Mouse (Mus musculus): Measurements from ENCODE around the gene Adk. TPM values are rescaled to one million over a fixed set of nuclear protein-coding genes. Genes with fewer than 3 reads are reported as not detected.

Gene Adk
- polyA plus RNA-seq, 1 experiment from 2014 or later = 195 TPM

DNA sequence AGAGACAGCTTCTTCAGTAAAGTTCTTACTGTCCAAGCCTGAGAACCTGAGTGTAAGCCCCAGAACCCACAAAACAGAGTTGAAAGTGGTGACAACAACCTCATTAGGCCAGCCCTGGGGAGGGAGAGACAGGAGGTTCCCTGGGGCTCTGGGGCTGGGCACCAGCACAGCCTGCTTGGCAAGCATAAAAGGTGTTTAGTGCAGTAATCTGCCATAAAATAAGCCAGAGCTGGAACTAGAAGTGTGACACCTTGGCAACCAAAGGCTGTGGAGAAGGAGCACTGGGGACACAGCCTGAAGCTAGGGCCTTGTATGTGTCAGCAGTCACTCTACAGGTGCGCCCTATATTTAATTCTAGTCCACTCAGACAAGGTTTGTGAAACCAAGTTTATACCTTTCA, 252.4 kb downstream of the Adk start:
- H3K27me3 ChIP-seq (ENCODE audit: control insufficient read depth, insufficient read depth, low read depth, low read length) = no peaks in the 10 kb centered on the region
- H3K4me1 ChIP-seq (replicated peaks; ENCODE audit: control insufficient read depth, insufficient read depth, low read length) = peaks cover 8% of the 10 kb centered on the region
- H3K27ac ChIP-seq (ENCODE audit: low read length) = no peak overlapping the region
- no peak overlapping the region for H3K4me3 ChIP-seq (ENCODE audit: low read length)
- H3K9ac ChIP-seq (ENCODE audit: low read length) = no peak overlapping the region
- no peaks in the 10 kb centered on the region for H3K36me3 ChIP-seq (ENCODE audit: control insufficient read depth, insufficient read depth, low read length)
- H3K9me3 ChIP-seq (ENCODE audit: control insufficient read depth, low read length) = no peaks in the 10 kb centered on the region
- H3K4me2 ChIP-seq (ENCODE audit: low read depth, low read length) = no peak overlapping the region
- 83% methylated on average over 1 of the region's 1 CpGs for WGBS
- ATAC-seq (ENCODE audit: low read depth) = no peak

- Histone ChIP-seq H3K36me3 (ENCODE audit: control insufficient read depth, insufficient read depth, low read length) (no peaks in the 10 kb centered on the region), H3K27ac (ENCODE audit: low read length) (peak overlapping the region; percentile 52), H3K9me3 (ENCODE audit: control insufficient read depth, low read length) (no peaks in the 10 kb centered on the region), H3K9ac (ENCODE audit: low read length) (no peak overlapping the region), H3K4me1 (replicated peaks; ENCODE audit: control insufficient read depth, insufficient read depth, low read length) (peaks cover 6% of the 10 kb centered on the region), H3K27me3 (ENCODE audit: control insufficient read depth, insufficient read depth, low read depth, low read length) (no peaks in the 10 kb centered on the region), H3K4me3 (ENCODE audit: low read length) (no peak overlapping the region), H3K4me2 (ENCODE audit: low read depth, low read length) (no peak overlapping the region)
- WGBS = 38% methylated on average over 4 of the region's 4 CpGs
- peak; percentile 75 for ATAC-seq (ENCODE audit: low read depth)
These were observed 256.1 kb downstream of the Adk start for GRCm38 (mm10) chr14:21308349-21308936.

- Histone ChIP-seq H3K4me3 (ENCODE audit: low read length) (no peak overlapping the region), H3K9ac (ENCODE audit: low read length) (no peak overlapping the region), H3K36me3 (ENCODE audit: control insufficient read depth, insufficient read depth, low read length) (no peaks in the 10 kb centered on the region), H3K27ac (ENCODE audit: low read length) (no peak overlapping the region), H3K4me2 (ENCODE audit: low read depth, low read length) (no peak overlapping the region), H3K4me1 (replicated peaks; ENCODE audit: control insufficient read depth, insufficient read depth, low read length) (peaks cover 10% of the 10 kb centered on the region), H3K27me3 (ENCODE audit: control insufficient read depth, insufficient read depth, low read depth, low read length) (no peaks in the 10 kb centered on the region), H3K9me3 (ENCODE audit: control insufficient read depth, low read length) (no peaks in the 10 kb centered on the region)
- no peak for ATAC-seq (ENCODE audit: low read depth)
- WGBS = 72% methylated on average over 5 of the region's 5 CpGs
These were observed 258.2 kb downstream of the Adk start for GRCm38 (mm10) chr14:21310530-21310929.

DNA sequence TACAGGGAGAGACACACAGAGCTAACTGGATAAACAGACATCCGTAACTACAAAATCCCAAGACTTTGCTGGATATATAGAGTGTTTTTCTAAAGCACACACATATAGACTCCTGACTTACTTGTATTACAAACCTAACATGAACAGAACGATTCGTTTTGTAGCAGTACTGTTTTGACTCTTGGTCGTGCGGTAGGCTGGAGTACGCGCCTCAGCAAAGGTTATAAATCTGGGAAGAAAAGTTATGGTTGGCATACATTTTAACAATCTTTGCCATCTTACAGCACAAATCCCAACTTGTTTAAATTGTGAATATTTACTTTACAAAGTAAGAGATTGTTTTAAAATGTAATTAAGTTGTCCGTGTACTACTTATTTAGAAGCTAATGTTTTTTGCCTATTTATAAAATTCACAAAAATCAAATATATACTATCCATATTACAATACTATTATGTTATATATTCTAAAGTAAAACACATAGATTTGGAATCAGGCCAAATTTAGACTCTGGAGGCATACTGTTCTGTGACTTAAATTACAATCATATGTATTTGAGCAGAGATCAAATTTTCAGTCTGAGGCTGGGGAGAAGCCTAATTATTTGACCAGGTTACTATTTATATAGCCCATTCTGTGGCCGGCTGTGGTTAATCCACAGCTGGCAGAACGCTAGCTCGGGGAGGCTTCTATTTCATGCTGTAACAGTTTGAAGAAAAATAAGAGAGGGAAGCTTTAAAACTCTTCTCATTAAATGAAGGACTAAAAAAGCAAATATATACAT, 261.4 kb downstream of the Adk start:
- Histone ChIP-seq H3K4me2 (ENCODE audit: low read depth, low read length) (no peak overlapping the region), H3K4me1 (replicated peaks; ENCODE audit: control insufficient read depth, insufficient read depth, low read length) (peaks cover 5% of the 10 kb centered on the region; the same call in 1 of the 2 replicates), H3K27me3 (ENCODE audit: control insufficient read depth, insufficient read depth, low read depth, low read length) (no peaks in the 10 kb centered on the region), H3K27ac (ENCODE audit: low read length) (no peak overlapping the region), H3K4me3 (ENCODE audit: low read length) (no peak overlapping the region), H3K36me3 (ENCODE audit: control insufficient read depth, insufficient read depth, low read length) (no peaks in the 10 kb centered on the region), H3K9me3 (ENCODE audit: control insufficient read depth, low read length) (no peaks in the 10 kb centered on the region), H3K9ac (ENCODE audit: low read length) (no peak overlapping the region)
- no peak for ATAC-seq (ENCODE audit: low read depth)
- WGBS = 65% methylated on average over 11 of the region's 11 CpGs

GRCm38 (mm10) chr14:21314466-21314865, 262.1 kb downstream of the Adk start:
- Histone ChIP-seq H3K27ac (ENCODE audit: low read length) (no peak overlapping the region), H3K27me3 (ENCODE audit: control insufficient read depth, insufficient read depth, low read depth, low read length) (no peaks in the 10 kb centered on the region), H3K4me1 (replicated peaks; ENCODE audit: control insufficient read depth, insufficient read depth, low read length) (peaks cover 5% of the 10 kb centered on the region; the same call in 1 of the 2 replicates), H3K4me3 (ENCODE audit: low read length) (no peak overlapping the region), H3K9ac (ENCODE audit: low read length) (no peak overlapping the region), H3K36me3 (ENCODE audit: control insufficient read depth, insufficient read depth, low read length) (no peaks in the 10 kb centered on the region), H3K9me3 (ENCODE audit: control insufficient read depth, low read length) (no peaks in the 10 kb centered on the region), H3K4me2 (ENCODE audit: low read depth, low read length) (no peak overlapping the region)
- WGBS = 74% methylated on average over 3 of the region's 3 CpGs
- no peak for ATAC-seq (ENCODE audit: low read depth)

- Histone ChIP-seq H3K36me3 (ENCODE audit: control insufficient read depth, insufficient read depth, low read length) (no peaks in the 10 kb centered on the region), H3K4me2 (ENCODE audit: low read depth, low read length) (no peak overlapping the region), H3K9ac (ENCODE audit: low read length) (no peak overlapping the region), H3K4me1 (replicated peaks; ENCODE audit: control insufficient read depth, insufficient read depth, low read length) (no peaks in the 10 kb centered on the region), H3K9me3 (ENCODE audit: control insufficient read depth, low read length) (no peaks in the 10 kb centered on the region), H3K4me3 (ENCODE audit: low read length) (no peak overlapping the region), H3K27me3 (ENCODE audit: control insufficient read depth, insufficient read depth, low read depth, low read length) (no peaks in the 10 kb centered on the region), H3K27ac (ENCODE audit: low read length) (no peak overlapping the region)
- ATAC-seq (ENCODE audit: low read depth) = no peak
- WGBS = 80% methylated on average over 1 of the region's 1 CpGs
These were observed 282.5 kb downstream of the Adk start for GRCm38 (mm10) chr14:21334826-21335225.

DNA sequence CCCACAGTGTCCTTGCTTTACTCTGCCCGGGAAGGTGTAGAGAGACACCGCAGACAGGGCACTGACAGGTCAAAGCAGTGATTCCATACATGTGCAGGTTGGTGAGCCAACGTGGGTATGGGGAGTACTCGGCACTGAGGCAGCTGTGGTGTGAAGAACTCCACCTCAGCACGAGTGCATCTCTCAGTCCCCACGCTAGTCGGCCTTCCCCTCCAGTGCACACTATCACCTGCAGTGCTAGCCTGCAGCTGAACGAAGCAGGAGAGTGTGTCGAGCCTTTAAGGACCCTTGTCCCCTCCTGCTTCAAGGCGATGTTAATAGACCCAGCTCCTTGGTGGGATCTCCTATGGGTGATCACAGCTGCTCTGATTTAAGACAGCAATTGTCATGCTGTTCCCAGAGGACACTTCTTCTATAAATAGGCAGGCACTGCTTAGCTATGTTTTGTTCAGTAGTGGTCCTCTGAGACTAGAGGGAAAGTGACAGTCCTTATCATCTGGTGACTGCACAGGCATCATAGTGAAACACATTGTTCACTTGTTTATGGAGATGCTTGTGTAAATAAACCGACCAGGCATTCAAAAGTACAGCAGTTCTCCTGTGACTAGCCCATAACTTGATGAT, 283.4 kb downstream of the Adk start:
- 68% methylated on average over 11 of the region's 11 CpGs for WGBS
- H3K4me3 ChIP-seq (ENCODE audit: low read length) = no peak overlapping the region
- H3K36me3 ChIP-seq (ENCODE audit: control insufficient read depth, insufficient read depth, low read length) = no peaks in the 10 kb centered on the region
- H3K4me2 ChIP-seq (ENCODE audit: low read depth, low read length) = no peak overlapping the region
- H3K27ac ChIP-seq (ENCODE audit: low read length) = no peak overlapping the region
- no peak for ATAC-seq (ENCODE audit: low read depth)
- H3K9ac ChIP-seq (ENCODE audit: low read length) = no peak overlapping the region
- no peaks in the 10 kb centered on the region for H3K4me1 ChIP-seq (replicated peaks; ENCODE audit: control insufficient read depth, insufficient read depth, low read length)
- no peaks in the 10 kb centered on the region for H3K9me3 ChIP-seq (ENCODE audit: control insufficient read depth, low read length)
- no peaks in the 10 kb centered on the region for H3K27me3 ChIP-seq (ENCODE audit: control insufficient read depth, insufficient read depth, low read depth, low read length)

DNA sequence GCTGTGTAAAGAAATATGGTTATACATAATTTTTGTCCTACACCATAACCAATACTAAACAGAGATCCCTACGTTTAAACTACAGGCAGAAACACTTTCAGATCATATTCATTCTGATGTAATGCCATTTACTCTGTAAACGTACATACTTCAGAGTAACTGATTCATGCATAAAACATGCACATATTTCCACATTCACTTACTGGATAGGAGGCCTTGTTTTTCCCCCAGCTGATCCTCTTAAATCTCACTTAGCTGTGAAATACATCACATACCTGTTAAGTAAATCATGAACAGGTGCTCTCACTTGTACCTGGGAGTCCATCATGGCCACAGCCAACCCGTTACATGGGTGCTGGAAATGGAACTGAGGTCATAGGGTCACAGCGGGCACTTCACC, 285.6 kb downstream of the Adk start:
- Histone ChIP-seq H3K4me2 (ENCODE audit: low read depth, low read length) (no peak overlapping the region), H3K4me1 (replicated peaks; ENCODE audit: control insufficient read depth, insufficient read depth, low read length) (no peaks in the 10 kb centered on the region), H3K9ac (ENCODE audit: low read length) (no peak overlapping the region), H3K27me3 (ENCODE audit: control insufficient read depth, insufficient read depth, low read depth, low read length) (no peaks in the 10 kb centered on the region), H3K4me3 (ENCODE audit: low read length) (no peak overlapping the region), H3K9me3 (ENCODE audit: control insufficient read depth, low read length) (no peaks in the 10 kb centered on the region), H3K36me3 (ENCODE audit: control insufficient read depth, insufficient read depth, low read length) (no peaks in the 10 kb centered on the region), H3K27ac (ENCODE audit: low read length) (no peak overlapping the region)
- WGBS = 75% methylated on average over 4 of the region's 4 CpGs
- ATAC-seq (ENCODE audit: low read depth) = no peak

DNA sequence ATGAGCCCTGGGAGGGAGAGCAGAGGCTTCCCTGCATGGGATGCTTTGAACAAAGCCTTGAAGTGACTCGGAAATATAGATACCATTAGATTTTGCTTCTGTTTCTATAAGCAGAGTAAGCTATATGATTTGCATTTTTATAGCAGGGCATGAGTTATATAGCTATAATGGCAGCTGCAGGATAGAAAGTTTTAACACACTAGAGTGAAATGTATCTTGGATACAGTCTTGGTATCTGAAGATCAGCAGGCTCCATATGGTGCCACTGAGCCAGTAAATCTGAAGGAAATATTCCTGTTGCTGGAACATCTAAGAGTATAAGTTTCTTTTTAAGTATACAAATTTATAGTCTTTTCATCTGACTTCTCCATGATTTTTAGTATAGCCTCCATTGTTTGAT, 288.8 kb downstream of the Adk start:
- ATAC-seq (ENCODE audit: low read depth) = no peak
- Histone ChIP-seq H3K4me3 (ENCODE audit: low read length) (no peak overlapping the region), H3K9ac (ENCODE audit: low read length) (no peak overlapping the region), H3K9me3 (ENCODE audit: control insufficient read depth, low read length) (no peaks in the 10 kb centered on the region), H3K27ac (ENCODE audit: low read length) (no peak overlapping the region), H3K4me1 (replicated peaks; ENCODE audit: control insufficient read depth, insufficient read depth, low read length) (no peaks in the 10 kb centered on the region), H3K36me3 (ENCODE audit: control insufficient read depth, insufficient read depth, low read length) (no peaks in the 10 kb centered on the region), H3K27me3 (ENCODE audit: control insufficient read depth, insufficient read depth, low read depth, low read length) (no peaks in the 10 kb centered on the region), H3K4me2 (ENCODE audit: low read depth, low read length) (no peak overlapping the region)
- WGBS = 90% methylated on average over 1 of the region's 1 CpGs

Measured in lung, embryonic 16.5 days (tissue).